Mouse (Mus musculus) ES-E14 (cell line): ENCODE measurements around the gene Kcnk2. TPM values are rescaled to one million over a fixed set of nuclear protein-coding genes. Genes with fewer than 3 reads are reported as not detected.

Source experiments
- DNase-seq: peaks from one replicate; pipeline ENCODE4 v3.0.0-alpha.2; 2013; ENCODE audit warnings: low read depth, low spot score
- H3K27ac ChIP-seq: 2 replicates; pipeline ENCODE4 v1.5.1; 2012; ENCODE audit warnings: low read depth, mild to moderate bottlenecking, low read length, moderate library complexity, mixed read lengths; ENCODE audit not compliant: poor library complexity, insufficient read depth, severe bottlenecking
- H3K36me3 ChIP-seq: 2 replicates; pipeline ENCODE4 v1.6.1; 2012; ENCODE audit warnings: mild to moderate bottlenecking, low read length, moderate library complexity, mixed read lengths; ENCODE audit not compliant: control insufficient read depth, poor library complexity, insufficient read depth, severe bottlenecking
- H3K4me1 ChIP-seq, 2 experiments: fragments of 150-350 bp in 1 of 2; sonication (generic) in 1 of 2; 2 replicates each; pipeline ENCODE4 v1.6.1; 2012; ENCODE audit warnings: low read length in 2 of 2, mild to moderate bottlenecking in 1 of 2, mixed read lengths in 1 of 2; ENCODE audit not compliant: control insufficient read depth in 2 of 2, insufficient read depth in 2 of 2, poor library complexity in 1 of 2
- H3K4me3 ChIP-seq, 2 experiments: fragments of 150-350 bp in 1 of 2; sonication (generic) in 1 of 2; 2 replicates each; pipeline ENCODE4 v1.5.1; 2012; ENCODE audit warnings: low read length in 2 of 2, low read depth in 1 of 2, mild to moderate bottlenecking in 1 of 2, mixed read lengths in 1 of 2; ENCODE audit not compliant: insufficient read depth in 1 of 2, poor library complexity in 1 of 2, severe bottlenecking in 1 of 2
- H3K9ac ChIP-seq: 2 replicates; pipeline ENCODE4 v1.6.1; 2012; ENCODE audit warnings: low read depth, mild to moderate bottlenecking, low read length, mixed read lengths; ENCODE audit not compliant: poor library complexity, insufficient read depth, severe bottlenecking
- H3K9me3 ChIP-seq: fragments of 150-350 bp; sonication (generic); 2 replicates; pipeline ENCODE4 v1.6.1; 2012; ENCODE audit warnings: low read depth, mild to moderate bottlenecking, low read length; ENCODE audit not compliant: control insufficient read depth, insufficient read depth
- CHD2 ChIP-seq: IDR thresholded peaks from 2 replicates; pipeline ENCODE4 v1.6.1; 2014; ENCODE audit warnings: mild to moderate bottlenecking, low read depth, low read length, inconsistent platforms
- HCFC1 ChIP-seq: IDR thresholded peaks from 2 replicates; pipeline ENCODE4 v1.6.1; 2012; ENCODE audit warnings: low read length, inconsistent platforms, borderline replicate concordance; ENCODE audit not compliant: insufficient read depth
- MAFK ChIP-seq: IDR thresholded peaks from 2 replicates; pipeline ENCODE4 v1.6.1; 2014; ENCODE audit warnings: mild to moderate bottlenecking, low read depth, low read length, inconsistent platforms; ENCODE audit not compliant: insufficient read depth
- ZC3H11A ChIP-seq: IDR thresholded peaks from 2 replicates; pipeline ENCODE4 v1.6.1; 2012; ENCODE audit warnings: low read depth, mild to moderate bottlenecking, inconsistent platforms, low read length, borderline replicate concordance
- ZNF384 ChIP-seq: IDR thresholded peaks from 2 replicates; pipeline ENCODE4 v1.6.1; 2012; ENCODE audit warnings: low read depth, low read length, inconsistent platforms
- in situ Hi-C, 2 experiments: fragments of 600-800 bp; cut with MboI; formaldehyde crosslinking; loops; one replicate each; pipeline ENCODE4 v1.15.1; 2025; ENCODE audit warnings: low sequenced_read_pairs in 2 of 2, inconsistent platforms in 1 of 2; ENCODE audit not compliant: unreplicated experiment in 2 of 2
- total RNA-seq: library from RNA; depleted of rRNA; stranded (reverse); fragments of 300-350 nt; gene quantifications from 2 replicates; pipeline ENCODE4 v1.2.3, GENCODE M21; 2012

Gene Kcnk2
- total RNA-seq, 1 experiment, result 0.94 TPM

DNA sequence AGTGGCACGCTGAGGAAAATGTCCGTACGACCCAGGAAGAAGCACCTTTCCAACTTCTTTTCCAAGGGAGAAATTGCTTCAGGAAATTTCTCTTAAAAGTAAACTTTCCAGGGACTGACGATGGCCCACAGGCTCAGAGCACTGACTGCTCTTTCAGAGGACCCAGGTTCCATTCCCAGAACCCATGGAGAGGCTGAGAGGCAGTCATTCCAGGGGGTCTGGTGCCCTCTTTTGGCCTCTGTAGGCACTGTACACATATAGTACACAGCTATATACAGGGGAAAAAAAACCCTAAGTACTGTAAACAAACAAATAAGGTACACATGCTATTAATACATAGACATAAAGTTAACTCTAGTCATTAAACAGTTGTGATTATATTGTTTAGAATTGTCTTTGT, 174.6 kb downstream of the Kcnk2 start:
- Histone ChIP-seq H3K36me3 (no peaks in the 10 kb centered on the region), H3K9me3 (no peaks in the 10 kb centered on the region), H3K9ac (no peak overlapping the region), H3K4me3 (no peak overlapping the region), H3K4me1 (peaks cover 0 to 3% of the 10 kb centered on the region in 2 experiments; a peak in 1 of 4 replicates), H3K27ac (no peak overlapping the region)
- peak; percentile 70; the same call in 1 of the 2 replicates for TF ChIP-seq ZC3H11A
- TF ChIP-seq ZNF384, result 0 out of 2 replicates have a peak, but pooled peaks have one; percentile 28
- no peak for TF ChIP-seq HCFC1
- TF ChIP-seq CHD2, result no peak
- TF ChIP-seq MAFK, result no peak
- peak; percentile 31 for DNase-seq
- in situ Hi-C loops, result no loop called here

DNA sequence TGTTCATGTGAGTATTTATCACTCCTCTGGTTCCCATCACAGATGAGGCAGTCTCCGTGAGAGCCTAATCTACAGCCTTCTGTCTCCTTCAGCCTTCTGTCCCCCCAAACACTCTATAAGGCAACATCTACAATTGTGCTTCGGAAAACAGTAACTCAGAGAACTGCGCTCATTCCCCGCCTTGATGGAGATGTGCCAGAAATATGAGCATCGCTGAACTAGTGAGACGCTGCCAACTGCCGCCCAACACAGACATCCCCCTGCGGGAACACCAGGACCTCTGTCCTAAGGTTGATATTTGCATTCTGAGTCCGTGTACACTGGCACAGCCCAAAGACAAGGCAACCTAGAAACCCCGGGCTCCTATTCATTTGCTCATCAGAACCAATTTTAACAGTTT, 183.0 kb downstream of the Kcnk2 start:
- TF ChIP-seq ZNF384, result no peak
- no peak for TF ChIP-seq HCFC1
- TF ChIP-seq MAFK, result no peak
- TF ChIP-seq CHD2, result no peak
- TF ChIP-seq ZC3H11A, result no peak
- H3K9ac ChIP-seq, result no peak overlapping the region
- no peak overlapping the region for H3K4me3 ChIP-seq
- H3K36me3 ChIP-seq, result no peaks in the 10 kb centered on the region
- H3K9me3 ChIP-seq, result no peaks in the 10 kb centered on the region
- no peak for DNase-seq
- no peaks in the 10 kb centered on the region for H3K4me1 ChIP-seq
- in situ Hi-C loops, result no loop called here
- H3K27ac ChIP-seq, result no peak overlapping the region

DNA sequence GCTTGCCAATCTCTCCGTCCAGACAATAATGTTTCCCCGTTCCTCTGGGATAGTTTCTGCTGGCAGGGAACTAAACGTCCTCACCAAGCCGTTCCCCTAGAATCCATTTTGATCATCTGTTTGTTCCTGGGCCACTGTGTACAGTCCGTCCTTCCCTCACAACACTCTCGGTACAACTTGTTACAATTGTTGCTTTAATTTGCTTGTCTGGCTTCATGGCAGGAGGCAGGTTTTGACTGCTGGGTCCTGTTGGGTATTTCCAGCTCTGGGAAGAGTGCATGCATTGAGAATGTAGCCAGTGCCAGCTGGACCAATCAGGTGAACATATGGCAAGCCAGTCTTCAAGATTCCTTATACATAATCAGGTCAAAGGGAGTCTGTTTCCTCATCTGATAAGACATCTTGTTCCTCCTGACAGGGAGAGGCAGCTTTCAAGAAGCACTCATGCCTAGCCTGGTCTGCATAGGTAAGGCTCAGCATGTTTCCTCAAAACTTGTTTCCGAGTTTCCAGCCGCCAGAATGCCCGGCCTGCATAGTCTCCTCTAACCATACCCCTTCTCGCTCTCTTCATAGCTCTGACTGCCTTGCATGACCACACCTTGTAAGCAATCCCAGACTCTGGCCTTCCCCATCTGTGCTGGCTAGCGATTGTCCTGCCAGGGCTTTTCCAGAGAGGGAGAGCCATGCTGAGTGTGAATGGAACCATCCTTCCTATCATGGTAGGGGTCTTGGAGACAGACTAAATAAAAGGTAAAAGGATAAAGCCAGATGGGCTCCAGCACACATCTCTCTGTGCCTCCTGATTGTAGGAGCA, 184.1 kb downstream of the Kcnk2 start:
- no peaks in the 10 kb centered on the region for H3K9me3 ChIP-seq
- in situ Hi-C loops, result no loop called here
- DNase-seq, result no peak
- no peak overlapping the region for H3K4me3 ChIP-seq
- no peak overlapping the region for H3K9ac ChIP-seq
- no peak for TF ChIP-seq HCFC1
- no peak for TF ChIP-seq ZC3H11A
- no peak overlapping the region for H3K27ac ChIP-seq
- H3K36me3 ChIP-seq, result no peaks in the 10 kb centered on the region
- H3K4me1 ChIP-seq, result no peaks in the 10 kb centered on the region

DNA sequence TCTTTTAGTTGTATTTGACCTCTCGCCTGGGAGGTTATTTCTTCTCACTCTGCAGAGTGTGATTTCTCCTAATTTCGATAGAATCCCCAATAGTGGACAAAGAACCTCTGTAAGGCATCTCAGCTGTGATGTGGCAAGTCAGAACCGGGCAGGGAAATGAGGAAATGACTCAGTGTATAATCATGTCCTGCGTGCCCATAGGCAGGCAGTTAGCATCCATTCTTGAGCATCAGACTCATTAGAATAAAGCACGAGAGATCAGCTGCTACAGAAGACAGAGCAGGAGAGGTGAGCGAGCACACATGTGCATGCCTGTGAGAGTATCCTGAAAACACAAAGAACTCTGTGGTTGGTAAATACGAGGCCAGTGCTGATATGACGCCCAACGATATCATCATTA, 186.9 kb downstream of the Kcnk2 start:
- DNase-seq, result no peak
- in situ Hi-C loops, result no loop called here
- Histone ChIP-seq H3K4me3 (no peak overlapping the region), H3K27ac (no peak overlapping the region), H3K9ac (no peak overlapping the region), H3K4me1 (no peaks in the 10 kb centered on the region), H3K9me3 (no peaks in the 10 kb centered on the region), H3K36me3 (no peaks in the 10 kb centered on the region)
- TF ChIP-seq CHD2, result no peak
- TF ChIP-seq MAFK, result no peak
- TF ChIP-seq HCFC1, result no peak
- TF ChIP-seq ZNF384, result no peak

DNA sequence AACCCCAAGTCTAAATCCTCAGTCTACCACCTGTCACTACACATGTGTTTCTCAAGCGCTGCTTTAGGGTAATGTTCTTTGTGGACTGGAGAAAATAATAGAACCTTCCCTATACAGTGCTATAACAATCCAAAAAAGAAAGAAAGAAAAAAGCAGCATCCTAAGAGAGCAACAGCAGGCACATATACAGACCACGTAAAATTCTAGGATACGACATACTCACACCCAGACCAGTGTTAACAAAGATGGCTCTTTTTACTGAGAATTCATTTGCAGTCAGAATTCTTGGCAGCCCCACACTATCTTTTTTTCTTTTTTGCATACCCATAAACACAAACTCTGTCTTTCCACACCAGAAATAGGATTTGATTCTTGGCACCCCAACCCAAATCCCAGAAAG, 187.6 kb downstream of the Kcnk2 start:
- no peak for DNase-seq
- H3K4me1 ChIP-seq, result no peaks in the 10 kb centered on the region
- H3K27ac ChIP-seq, result no peak overlapping the region
- no peaks in the 10 kb centered on the region for H3K36me3 ChIP-seq
- no peak overlapping the region for H3K9ac ChIP-seq
- no peaks in the 10 kb centered on the region for H3K9me3 ChIP-seq
- TF ChIP-seq HCFC1, result no peak
- no peak for TF ChIP-seq ZNF384
- no peak for TF ChIP-seq MAFK
- no peak for TF ChIP-seq ZC3H11A
- TF ChIP-seq CHD2, result no peak
- no peak overlapping the region for H3K4me3 ChIP-seq
- in situ Hi-C loops, result no loop called here
